Mouse (Mus musculus) retina, postnatal 1 day (tissue): ENCODE data around the gene Fam69a.
A peak's percentile ranks its signal among the peaks of the same experiment; 100 is the strongest.

Experiments used
- DNase-seq: peaks from one replicate; pipeline ENCODE4 v3.0.0-alpha.2; 2012

Gene Fam69a

DNA sequence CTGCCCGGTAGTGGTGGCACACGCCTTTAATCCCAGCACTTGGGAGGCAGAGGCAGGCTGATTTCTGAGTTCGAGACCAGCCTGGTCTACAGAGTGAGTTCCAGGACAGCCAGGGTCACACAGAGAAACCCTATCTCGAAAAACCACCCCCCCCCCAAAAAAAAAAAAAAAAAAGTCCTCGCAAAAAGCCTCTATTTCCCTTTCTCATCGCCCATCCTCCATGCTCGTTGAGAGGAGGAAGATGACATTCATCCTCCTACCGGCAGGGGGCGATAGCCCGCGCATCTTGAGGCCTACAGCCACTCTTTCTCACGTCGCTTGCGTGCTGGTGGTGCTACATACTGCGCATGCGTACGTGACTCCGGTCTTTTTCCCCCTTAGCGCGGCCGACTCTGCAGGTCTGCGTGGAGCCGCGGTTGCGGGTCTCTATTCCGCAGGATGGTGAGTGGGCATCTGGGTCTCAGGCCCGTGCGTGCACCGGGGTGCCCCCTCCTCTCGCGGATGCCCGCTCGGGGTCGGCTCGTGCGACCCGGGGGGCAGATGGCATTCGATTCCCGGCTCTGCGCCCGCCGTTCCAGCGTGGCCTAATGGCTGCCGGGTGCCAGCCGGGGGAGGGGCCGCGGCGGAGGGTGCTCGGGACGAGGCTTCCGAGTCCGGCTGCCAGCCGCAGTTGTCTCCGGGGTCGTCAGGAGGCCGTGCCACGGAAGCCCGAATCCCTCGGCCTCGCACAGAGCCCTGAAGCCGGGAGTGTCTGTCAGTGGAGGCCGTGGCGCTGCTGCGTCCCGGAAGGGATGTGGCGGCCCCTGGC lies 86.5 kb downstream of the Fam69a start, which contains the start of gene Rpl5:
Rpl5 (plus strand) TSS at position 297 of the 808 bp plus-strand sequence.
- DNase-seq: peak; percentile 98

GRCm38 (mm10) chr5:107896265-107896664 lies 90.6 kb downstream of the Fam69a start:
- no peak for DNase-seq

DNA sequence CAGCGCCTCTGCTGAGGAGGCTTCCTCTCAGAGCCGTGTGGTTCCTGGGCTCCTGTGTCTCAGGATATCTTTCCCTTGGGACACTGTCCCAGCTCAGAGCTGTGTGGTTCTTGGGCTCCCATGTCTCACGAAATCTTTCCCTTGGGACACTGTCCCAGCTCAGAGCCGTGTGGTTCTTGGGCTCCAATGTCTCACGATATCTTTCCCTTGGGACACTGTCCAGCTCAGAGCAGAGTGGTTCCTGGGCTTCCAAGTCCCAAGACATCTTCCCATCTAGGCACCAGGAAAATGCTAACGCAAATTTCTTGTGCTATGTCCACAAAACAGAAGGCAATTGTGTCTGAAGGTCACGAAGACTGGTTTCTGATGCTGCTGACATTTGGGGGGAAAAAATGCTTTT lies 92.2 kb downstream of the Fam69a start:
- no peak for DNase-seq

- DNase-seq: peak; percentile 41
These were observed 95.4 kb downstream of the Fam69a start for GRCm38 (mm10) chr5:107891515-107891914.

GRCm38 (mm10) chr5:107889994-107890888 lies 96.6 kb downstream of the Fam69a start:
- no peak for DNase-seq

DNA sequence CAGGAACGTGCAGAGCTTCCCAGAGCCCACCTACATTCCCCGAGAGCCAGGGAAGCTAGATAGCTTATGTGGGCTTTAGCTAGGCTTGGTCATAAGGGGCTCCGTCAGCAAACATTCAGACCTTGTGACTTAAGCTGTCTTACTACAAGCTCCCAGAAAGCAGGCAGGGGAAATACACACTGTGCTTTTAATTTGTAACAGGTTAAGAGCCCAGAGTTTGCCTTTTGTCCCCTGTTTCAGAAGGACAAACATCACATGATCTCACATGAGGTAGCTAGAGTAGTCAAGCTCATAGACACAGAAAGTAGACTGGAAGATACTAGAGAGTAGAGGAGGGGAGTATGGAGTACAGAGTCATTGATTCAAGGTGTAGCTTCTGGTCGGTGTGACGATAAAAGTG lies 106.2 kb downstream of the Fam69a start:
- DNase-seq: no peak

- no peak for DNase-seq
These were observed 109.8 kb downstream of the Fam69a start for GRCm38 (mm10) chr5:107877053-107877452.

DNA sequence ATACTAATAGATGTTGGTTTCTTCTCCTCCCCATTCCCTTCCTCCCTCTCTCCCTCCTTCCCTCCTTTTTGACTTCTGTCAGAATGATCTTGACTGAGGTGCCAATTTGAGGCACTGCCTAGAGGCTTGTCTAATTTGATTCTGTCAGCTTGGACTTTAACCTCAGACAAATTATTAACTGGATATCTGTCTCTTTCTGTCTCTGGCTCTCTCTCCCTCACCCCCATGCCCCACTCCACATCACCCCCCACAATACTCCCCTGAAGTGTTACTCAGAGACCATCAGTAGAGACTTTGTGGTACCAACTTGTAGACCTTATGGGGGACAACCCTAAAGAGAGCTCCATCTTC lies 111.6 kb downstream of the Fam69a start:
- DNase-seq: no peak

GRCm38 (mm10) chr5:107874561-107875260 lies 112.2 kb downstream of the Fam69a start, which contains the start of gene Evi5:
Gene Evi5, minus strand, starts transcription at chr5:107875107.
- DNase-seq: no peak

GRCm38 (mm10) chr5:107873886-107874302 lies 113.0 kb downstream of the Fam69a start:
- DNase-seq: no peak

- no peak for DNase-seq
These were observed 113.6 kb downstream of the Fam69a start for GRCm38 (mm10) chr5:107873330-107873729.

DNA sequence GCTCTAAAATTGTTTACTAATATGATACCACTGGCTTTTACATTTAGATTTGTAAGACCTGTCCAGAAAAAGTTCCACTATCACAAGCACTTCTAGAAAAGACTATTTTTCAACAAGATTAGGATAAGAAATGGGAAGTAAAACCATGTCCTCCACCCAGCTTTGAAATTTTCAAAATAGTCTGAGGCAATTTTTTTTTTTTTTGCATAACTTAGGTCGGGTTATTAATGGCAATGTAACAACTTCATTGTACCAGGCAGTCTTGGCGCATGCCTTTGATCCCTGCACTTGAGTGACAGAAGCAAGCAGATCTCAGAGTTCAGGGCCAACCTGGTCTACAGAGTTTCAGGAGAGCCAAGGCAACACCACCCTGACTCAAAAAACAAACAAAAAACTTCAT lies 117.2 kb downstream of the Fam69a start:
- no peak for DNase-seq

DNA sequence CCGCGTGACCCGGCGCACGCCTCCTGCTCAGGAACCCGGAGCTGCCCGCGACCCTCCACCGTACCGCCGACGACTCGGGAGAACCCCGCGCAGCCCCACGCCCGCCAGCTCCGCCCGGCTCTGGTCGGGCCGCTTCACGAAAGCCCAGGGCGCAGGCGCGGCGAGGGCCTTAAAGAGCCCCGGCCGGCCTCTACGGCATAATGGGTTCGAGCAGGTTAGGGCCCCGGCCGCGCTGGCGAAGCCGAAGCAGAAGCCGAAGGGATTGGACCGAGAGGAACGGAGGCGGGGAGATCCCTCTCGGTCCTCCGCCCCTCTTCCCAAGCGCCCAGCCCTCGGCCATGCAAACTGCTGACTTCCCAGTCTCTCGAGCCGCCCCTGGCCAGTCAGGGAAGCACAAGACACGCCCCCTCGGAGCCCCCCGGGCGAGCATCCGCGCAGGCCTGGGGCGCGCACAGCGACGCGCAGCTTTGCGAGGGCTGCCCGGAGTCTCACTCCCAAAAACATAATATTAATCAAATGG lies 117.9 kb downstream of the Fam69a start:
- peak; percentile 96 for DNase-seq

GRCm38 (mm10) chr5:107867970-107868904 lies 118.6 kb downstream of the Fam69a start:
- DNase-seq: peak; percentile 57

- DNase-seq: no peak
These were observed 120.5 kb downstream of the Fam69a start for GRCm38 (mm10) chr5:107866127-107867126.

DNA sequence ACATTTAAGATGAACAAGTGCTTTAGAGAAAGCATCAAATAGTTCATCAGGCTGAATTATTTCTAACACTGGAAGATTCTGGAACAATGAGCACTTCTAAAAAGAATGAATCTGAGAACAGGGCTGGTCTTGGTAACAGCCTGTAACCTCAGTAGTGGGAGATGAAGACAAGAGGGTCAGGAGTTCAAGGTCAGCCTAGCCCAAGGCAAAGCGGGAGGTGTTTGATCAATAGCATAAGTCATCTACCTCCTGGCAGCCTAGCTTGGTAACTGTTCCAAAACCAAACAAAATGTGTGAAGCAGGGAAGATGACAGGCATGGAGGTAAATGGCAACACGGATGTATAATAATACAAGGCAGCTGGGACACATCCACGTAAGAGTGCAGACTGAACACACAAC lies 122.9 kb downstream of the Fam69a start:
- no peak for DNase-seq

DNA sequence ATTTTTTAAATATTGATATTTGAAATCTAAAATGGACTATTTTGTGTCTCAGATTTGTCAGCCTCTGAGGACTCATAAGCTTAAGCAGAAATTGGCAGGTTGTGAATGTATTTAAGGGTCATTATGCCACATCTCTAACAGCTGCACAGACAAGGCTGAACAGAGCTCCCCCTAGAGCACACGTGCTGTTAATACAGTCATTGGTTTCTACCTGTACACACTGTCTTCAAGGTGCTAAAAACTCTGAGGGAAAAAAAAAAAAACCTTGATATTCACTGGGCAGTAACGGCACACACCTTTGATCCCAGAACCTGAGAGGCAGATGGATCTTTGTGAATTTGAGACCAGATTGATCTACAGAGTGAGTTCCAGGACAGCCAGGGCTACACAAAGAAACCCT lies 127.9 kb downstream of the Fam69a start:
- DNase-seq: no peak
